Mouse (Mus musculus): ENCODE data around the gene Galc. TPM values are rescaled to one million over a fixed set of nuclear protein-coding genes. Genes with fewer than 3 reads are reported as not detected.

The Galc gene
- total RNA-seq, 1 experiment from 2014 or later: 6.3 TPM

- no peak for ATAC-seq (replicated peaks; ENCODE audit: low read depth, poor library complexity, severe bottlenecking)
Observed at GRCm38 (mm10) chr12:98190201-98190600, 69.1 kb downstream of the Galc start.

GRCm38 (mm10) chr12:98189096-98189495 is 70.2 kb downstream of the Galc start:
- no peak for ATAC-seq (replicated peaks; ENCODE audit: low read depth, poor library complexity, severe bottlenecking)

GRCm38 (mm10) chr12:98187186-98187899 is 71.9 kb downstream of the Galc start:
- no peak for ATAC-seq (replicated peaks; ENCODE audit: low read depth, poor library complexity, severe bottlenecking)

DNA sequence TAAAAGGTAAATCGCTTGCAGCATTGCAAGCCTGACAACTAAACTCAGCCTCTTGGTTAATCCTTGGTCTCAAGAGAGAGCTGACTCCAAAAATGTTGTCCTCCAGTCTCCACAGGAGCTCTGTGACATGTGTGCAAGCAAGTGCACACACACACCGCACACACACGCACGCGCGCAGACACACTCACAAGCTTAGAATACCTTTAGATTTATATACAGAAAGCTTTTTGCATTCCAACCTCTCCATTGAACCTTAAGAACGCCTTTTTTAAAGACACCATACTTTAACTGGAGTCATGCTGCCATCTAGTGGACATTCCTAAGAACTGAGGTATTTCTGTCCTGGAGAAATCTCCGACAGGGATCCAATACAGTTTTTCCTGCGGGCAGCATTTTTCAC is 77.5 kb downstream of the Galc start:
- peak; percentile 93 for ATAC-seq (replicated peaks; ENCODE audit: low read depth, poor library complexity, severe bottlenecking)

- ATAC-seq (replicated peaks; ENCODE audit: low read depth, poor library complexity, severe bottlenecking): no peak
Observed at GRCm38 (mm10) chr12:98180807-98181206, 78.5 kb downstream of the Galc start.

- no peak for ATAC-seq (replicated peaks; ENCODE audit: low read depth, poor library complexity, severe bottlenecking)
Observed at GRCm38 (mm10) chr12:98180235-98180800, 78.9 kb downstream of the Galc start.

DNA sequence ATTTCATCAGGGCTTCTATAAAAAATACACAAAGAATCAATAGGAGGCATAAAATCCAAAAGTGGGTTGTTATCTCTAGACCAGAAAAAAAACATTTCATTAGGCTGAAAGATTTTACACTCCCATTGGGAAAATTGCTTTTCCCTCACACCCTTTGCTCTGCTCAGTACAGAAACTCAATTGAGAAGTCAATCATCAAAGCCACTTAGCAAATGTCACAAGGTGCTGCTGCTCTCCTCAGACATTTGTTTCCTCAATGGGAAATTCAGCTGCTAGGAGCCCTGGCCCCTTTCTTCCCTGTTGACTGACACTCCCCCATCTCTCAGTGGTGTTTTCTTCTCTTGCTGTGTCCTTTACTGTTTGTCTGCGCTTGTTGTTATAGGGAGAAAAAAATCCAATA is 79.8 kb downstream of the Galc start:
- no peak for ATAC-seq (replicated peaks; ENCODE audit: low read depth, poor library complexity, severe bottlenecking)

DNA sequence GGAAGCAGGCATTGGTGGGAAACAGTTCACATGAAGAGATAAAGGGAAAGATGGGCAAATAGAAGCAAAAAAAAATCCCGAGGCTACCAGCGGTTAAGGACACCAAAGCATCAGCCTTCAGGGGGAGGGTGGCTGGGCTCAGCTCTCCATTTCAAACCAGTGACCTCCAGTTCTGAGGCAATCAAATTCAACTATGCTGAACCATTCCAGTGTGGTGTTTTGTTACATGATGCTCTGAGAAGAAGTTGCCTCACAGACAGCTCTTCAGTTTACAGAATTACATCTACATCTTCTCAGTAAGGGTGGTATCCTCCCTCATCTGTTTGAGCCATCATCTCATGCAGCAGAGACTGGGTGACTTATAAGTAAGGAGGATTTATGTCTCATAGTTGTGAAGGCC is 82.6 kb downstream of the Galc start:
- no peak for ATAC-seq (replicated peaks; ENCODE audit: low read depth, poor library complexity, severe bottlenecking)

DNA sequence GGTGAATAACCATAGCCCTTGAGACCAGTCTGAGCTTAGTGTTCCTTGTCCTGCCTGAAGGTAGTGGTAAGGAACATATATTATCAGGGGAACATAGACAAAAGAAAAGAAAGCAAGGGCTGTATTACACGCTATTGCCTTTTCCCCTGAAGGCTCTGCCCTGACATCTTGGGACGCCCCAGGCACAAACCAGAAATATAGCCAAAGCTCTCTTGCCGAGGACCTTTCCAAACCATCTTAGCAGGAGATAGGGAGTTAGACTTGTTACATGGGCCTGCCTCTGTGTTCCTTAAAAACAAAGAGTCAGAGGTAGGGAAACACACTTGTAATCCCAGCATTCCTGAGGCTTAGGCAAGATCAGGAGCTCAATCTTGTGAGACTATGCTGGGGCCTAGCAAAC is 97.4 kb downstream of the Galc start:
- no peak for ATAC-seq (replicated peaks; ENCODE audit: low read depth, poor library complexity, severe bottlenecking)

- no peak for ATAC-seq (replicated peaks; ENCODE audit: low read depth, poor library complexity, severe bottlenecking)
Observed at GRCm38 (mm10) chr12:98160867-98161266, 98.4 kb downstream of the Galc start.

Other genes starting within 250 kb of the Galc start
- gene Gpr65, start 9.2 kb upstream of the Galc start, total RNA-seq (2017): 19.0 and 19.4 TPM in 2 replicates